Mouse (Mus musculus): ENCODE measurements at regions not wholly inside any gene's neighbourhood (a gene's known extent, or its start where the extent isn't known, plus 50 kb on each side); places are given as distances from the start of the nearest gene placed in this dataset.

DNA sequence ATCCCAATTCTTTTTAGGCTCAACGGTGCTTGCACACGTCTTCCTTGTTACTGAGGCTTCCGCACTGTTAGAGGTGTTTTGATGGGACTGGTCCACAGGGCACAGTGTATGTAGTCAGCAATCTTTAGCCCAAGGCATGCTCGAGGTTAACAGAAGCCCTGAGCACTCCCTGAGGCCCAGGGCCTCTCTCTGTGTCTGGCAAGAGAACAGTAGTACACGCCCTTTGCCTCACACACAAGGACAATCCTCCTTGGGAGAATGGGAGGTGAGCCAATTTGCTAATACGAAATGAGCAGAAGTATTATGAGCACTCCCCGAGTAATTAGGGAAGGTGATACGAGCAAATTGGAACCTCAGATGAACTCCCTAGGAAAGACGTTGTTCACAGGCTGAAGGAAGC lies 136.5 kb upstream of the Arglu1 start:
- peak in 1 of 2 experiments; percentile 41 for DNase-seq

GRCm38 (mm10) chr8:8824886-8825285 lies 134.6 kb upstream of the Arglu1 start:
- peak in 1 of 2 experiments; percentile 41 for DNase-seq

DNA sequence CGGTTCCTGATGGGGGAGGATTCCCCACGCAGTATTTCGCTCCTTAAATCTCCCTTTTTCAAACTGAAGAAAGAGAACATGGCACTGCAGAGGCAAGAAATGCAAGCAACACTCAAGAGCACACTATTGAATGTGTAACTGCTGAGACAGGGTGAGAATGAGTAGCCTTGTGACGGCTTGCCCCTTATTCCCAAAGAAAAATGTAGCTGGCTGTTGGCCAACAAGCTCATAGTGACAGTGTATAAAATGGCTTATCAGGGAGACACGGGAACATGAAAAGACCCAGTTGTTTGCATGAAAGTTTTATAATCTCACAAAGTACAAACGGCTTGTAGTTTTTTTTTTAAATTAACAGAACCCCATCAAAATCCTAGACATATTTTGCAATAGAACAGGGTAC lies 130.8 kb upstream of the Arglu1 start:
- DNase-seq: no peak

DNA sequence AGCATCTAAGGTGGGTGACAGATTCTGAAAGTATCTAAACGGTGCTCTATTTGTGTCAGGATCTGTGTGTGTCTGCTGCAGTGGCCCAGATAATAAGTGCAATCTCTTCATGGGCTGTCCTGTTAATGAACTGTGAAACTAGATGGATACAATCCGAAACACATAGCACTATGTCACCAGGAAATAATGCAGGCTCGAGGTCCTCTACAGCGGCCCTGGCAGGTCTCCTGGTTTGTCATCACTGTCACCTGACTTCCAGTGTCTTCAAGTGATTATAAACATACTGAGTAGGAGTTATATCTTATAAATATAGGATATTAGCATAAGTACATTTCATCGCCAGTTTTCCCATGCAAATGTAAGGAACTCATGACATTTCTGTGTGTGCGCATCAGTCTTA lies 130.3 kb upstream of the Arglu1 start:
- no peak for DNase-seq

DNA sequence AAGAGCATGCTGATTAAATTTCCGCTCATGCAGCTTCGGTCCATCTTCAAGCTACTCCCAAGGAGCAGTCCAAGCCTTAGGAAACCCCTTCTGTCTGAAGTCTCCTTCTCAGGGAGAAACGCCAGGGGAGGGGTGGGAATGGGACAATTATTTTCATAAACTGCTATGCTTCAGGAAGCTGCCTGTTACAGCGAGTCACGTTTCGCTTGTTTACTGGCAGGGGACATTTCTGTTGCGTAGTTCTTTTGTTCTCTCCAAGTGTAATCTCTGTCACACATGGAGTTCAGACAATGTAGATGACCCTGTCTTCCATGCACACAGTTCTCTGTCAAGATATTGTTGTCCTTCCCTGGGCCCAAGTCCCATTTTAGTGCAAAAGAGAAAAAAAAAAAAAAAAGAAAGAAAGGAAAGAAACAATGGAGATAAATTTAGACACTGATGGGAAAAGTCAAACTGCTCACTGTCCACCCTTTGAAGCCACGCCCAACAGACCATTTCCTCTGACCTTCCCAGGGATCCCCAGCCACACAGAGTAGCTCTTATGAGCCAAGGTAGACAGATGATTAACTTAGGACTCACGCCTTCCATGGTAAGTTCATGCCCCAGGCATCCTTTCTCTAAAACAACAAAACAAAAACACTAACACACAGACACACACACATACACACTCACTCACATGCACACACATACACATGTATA lies 129.1 kb upstream of the Arglu1 start:
- DNase-seq: peak; percentile 58 to 79

- DNase-seq: no peak
These were observed 122.5 kb upstream of the Arglu1 start for GRCm38 (mm10) chr8:8812807-8813167.

DNA sequence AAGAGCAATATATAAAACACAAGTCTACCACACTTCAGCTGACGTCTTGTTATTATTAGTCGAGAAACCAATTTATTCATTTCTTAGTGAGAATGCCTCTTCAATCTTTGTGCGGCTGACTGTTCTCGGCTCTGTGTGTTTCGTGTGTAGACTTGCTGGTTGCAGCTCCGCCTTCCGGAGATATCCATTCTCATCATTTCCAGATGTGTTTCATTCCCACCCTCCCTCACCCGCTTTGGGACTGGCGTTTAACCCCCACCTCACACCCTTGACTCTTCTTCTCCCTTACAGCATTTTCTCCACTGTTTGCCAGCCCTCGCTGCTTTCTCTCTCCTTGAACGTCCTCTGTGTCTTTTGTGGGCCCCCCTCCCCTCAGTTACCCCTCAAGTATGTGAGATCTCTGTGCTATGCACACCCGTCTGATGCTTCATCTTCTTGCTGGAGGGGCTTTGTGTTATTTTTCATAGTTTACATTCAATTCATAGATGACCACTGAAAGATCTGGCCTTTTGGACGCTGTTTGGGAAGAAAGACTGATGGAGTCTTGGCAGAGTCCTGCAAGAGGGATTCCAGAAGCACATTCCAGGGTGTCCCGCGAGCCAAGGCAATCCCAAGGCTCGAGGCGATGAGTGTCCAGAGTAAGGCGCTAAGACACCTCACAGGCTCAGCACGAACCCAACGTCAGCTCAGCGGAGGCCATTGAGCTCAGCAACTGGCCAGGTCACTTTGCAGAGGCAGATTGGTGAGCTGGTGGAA lies 121.9 kb upstream of the Arglu1 start:
- peak in 1 of 2 experiments; percentile 28 for DNase-seq

DNA sequence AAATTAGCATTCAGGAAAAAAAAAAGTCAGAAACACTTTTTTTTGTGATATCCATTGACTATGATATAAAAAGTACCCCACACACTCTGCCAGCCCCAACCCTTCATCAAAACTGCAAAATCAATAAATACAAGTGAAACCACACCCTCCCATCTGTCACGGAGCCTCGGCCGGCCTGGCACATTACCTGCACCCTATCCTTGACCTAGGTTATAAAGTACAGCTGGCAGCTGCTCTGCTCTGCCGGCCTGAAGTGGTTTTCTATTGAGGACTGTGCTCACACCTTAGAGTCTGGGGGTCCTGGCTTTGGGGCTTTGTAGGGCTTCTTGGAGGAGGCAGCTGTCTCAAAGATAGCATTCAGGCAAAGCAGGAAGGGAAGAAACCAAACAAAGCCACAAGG lies 120.6 kb upstream of the Arglu1 start:
- peak; percentile 29 to 48 for DNase-seq

GRCm38 (mm10) chr8:8809835-8810439 lies 119.6 kb upstream of the Arglu1 start:
- DNase-seq: peak; percentile 23 to 53

DNA sequence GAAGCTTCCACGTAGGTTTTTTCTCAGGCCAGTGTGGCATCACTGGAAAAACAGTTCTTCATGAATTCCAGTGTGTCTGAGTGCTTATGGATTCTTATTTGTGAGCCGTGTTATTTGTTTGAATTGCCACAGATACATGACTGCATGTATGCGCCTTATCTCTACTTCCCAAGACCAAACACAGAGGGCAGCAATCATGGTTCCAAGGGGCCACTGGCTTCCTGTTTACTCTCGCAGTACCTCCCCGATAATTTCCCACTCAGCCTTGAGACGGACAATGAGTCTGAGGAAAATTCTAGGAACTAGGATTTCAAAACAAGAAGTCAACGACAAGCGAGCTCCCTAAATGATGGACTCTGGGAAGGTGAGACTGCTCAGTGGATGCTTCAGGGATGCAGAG lies 119.0 kb upstream of the Arglu1 start:
- no peak for DNase-seq

DNA sequence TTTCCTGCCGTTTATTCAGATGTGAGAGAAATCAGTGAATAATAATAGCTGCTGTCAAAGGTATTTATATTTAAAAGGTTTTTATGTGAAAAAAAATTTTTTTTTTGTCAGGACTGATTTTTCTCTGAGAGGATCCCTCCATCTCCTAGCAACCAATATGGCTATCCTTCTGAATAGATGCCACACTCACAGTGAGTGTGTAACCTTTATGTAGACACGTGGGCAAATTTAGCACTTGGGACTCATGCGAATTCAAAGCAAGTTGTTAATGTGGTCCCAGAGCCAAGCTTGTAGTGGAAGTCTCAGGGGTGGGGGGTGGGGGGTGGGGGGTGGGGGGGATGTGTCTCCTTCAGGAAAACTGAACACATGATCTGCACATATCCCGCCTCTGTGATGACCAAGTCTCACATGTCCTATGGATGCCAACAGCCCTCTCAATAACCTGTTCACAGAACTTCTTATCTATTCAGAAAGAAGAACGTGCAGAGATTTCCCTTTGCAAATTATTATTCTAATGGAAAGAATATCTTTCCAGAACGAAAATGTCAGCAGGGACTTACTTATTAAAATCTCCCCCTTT lies 112.5 kb upstream of the Arglu1 start:
- DNase-seq: no peak

DNA sequence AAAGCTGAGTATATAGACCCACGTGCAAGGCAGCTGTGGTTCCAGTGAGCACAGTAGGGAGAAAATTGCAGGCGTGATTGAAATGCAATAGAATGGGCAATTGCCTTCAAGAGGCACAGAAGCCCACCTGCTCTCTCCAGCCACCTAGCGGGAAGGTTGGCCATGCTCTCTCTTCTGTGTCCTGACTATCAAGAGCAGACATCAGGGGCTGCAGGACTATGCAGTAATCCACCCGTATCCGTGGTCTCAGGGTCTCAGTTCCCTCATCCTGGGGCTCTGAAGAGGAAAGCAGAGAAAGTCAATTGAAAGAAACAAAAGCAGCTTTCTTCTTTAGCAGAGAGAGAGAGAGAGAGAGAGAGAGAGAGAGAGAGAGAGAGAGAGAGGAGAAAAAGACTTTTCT lies 112.0 kb upstream of the Arglu1 start:
- no peak for DNase-seq

DNA sequence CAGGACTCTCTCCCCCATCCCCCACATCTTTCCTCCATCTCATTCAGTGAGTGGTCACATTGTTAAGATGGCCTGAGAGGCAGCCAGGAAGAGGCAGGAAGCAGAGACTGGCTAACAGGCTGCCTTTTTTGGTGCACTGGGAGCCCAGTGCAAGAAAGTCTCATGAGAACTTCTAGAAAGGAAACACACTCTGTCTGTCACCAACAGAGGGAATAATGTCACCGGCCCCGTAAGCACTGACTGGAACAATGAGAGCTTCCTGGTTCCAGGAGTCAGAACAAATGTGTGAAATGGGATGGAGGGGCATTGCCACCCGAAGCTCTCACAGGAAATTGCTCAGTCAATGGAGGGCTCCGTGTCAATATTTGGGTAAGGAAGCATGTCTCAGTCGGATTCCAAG lies 111.3 kb upstream of the Arglu1 start:
- no peak for DNase-seq

GRCm38 (mm10) chr8:8797521-8797920 lies 107.2 kb upstream of the Arglu1 start:
- peak in 1 of 2 experiments; percentile 38 for DNase-seq

DNA sequence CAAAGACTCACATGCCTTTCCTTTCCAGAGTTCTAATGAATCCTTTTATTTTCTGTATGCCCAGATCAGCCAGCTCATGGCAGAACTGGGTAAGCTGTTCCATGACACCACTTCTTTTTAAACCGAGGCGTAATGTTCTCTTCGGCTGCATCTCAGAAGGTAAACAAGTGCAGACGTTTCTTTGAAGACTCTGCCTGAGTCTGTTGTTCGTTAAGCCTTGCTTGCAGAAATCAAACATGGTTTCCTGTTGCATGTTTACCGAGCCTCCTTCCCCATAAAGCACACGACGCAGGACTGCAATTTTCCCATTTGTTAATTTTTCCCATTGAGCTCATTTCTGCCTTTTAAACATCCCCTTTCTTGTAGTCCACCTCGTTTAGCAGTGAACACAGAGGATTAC lies 106.6 kb upstream of the Arglu1 start:
- no peak for DNase-seq

- no peak for DNase-seq
These were observed 104.4 kb upstream of the Arglu1 start for GRCm38 (mm10) chr8:8794711-8795110.

GRCm38 (mm10) chr8:8779931-8780330 lies 89.6 kb upstream of the Arglu1 start:
- DNase-seq: no peak

DNA sequence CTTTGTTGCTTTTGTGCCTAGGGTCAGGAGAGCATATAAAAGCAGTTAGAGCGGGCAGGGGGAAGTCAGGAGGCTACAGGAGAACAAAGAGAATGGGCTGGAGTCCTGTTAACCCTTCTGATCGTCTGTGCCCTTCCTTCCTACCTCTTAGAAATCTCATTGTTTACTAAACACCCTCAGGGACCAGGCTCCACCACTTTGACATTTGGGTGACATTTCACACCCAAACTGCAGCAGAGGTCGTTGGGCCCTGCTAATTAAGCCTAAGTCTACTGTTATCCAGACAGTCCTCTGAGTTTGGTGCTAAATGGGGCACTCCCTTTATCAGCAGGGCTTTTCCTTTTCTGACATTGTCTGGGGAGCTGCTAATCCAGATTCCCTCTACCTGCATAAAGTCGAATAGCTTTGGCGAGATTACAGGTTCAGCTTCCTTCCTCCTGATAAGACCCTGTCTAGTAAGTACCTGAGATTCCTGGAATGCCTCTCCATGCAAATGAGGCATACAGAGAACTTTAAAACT lies 84.2 kb upstream of the Arglu1 start:
- DNase-seq: no peak

DNA sequence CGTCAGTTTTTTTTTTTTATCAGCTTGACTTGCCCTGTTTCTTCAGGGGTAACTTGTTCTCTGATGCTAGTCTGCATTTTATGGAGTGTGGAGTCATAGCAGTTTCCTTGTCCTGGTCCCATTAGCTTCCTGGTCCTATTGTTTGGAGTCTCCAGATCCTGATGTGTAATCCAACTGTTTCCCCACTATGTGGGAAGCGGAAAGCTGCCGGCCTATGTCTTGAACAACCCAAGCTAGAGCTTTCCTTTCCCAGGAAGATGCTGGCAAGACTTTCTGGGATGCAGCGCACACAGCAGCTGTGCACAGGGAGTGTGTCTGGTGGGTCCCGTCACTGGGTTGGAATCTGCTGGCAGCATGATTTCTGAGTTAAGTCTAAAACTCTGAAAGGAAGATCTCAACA lies 82.1 kb upstream of the Arglu1 start:
- no peak for DNase-seq

DNA sequence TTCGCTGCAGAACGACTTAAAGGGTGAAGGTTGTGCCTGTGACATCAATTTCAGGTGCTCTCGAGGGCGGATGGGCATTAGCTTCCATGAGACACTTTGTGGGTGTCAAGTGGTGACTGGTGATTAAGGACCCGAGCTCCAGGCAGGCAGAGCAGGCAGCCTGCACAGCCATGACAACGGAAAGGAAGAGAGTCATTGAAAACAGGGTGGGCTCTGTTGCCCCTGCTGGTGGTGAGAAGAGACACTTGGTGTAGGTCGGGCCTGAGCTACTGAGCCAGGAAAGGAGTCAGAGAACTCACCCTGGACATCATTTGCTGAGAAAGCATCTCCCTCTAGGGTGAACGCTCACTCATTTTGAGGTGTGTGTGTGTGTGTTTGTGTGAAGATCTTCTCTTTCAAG lies 80.1 kb upstream of the Arglu1 start:
- no peak for DNase-seq

DNA sequence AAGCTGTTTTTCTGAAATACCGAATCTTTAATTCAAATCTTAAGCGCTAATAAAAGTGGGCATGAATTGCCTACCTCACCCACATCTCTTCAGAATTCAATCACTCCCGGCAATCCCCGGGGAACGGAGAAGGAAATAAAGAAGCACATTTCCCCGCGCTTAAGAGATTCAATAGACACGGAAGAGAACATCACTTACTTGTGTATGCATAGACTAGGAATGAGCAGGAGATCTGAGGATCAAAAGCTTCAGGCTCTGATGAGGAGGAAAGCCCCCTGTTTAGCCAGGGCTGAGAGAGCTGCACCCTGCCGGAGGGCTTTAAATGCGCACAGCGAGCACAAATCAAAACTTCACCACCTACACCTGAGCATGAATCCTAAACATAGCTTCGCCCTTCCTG lies 72.0 kb upstream of the Arglu1 start:
- DNase-seq: no peak

- no peak for DNase-seq
These were observed 68.0 kb upstream of the Arglu1 start for GRCm38 (mm10) chr8:8758283-8758682.

DNA sequence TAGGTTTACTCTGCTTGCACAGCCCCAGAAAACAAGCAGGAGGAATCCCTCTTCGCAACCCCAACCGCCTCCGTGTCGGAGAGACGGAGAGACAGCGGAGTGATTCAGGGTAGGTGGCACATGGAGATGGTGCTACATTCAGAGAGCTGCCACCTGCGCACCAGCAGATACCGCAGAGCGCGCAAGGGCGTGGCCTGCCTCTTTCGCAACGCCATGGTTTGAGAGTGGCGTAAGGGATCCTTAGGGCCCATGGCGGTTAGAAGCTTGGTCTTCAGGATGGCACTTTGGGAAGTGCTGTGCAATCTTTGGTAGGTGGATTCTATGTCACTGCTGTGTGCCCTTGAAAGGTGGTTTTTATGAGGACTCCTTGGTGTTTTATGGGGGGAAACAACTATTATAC lies 60.9 kb upstream of the Arglu1 start:
- no peak for DNase-seq

DNA sequence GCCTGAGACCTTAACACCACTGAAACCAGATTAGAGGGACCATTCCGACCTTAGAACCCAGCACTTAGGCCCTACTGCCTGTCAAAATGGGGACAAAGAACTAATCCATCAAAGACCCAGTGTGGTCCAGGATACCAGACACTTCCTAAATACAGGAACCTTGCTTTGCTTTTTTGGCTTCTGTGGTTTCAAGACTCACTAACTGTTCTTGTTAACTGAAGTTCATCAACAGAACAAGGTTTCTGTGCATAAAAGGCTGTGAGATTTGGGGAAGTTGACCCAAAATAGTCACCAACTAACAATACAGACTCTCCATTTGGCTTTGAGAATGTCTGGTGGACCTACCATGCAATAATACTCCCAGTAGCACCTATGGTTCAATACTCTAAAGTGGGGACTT lies 56.4 kb upstream of the Arglu1 start:
- DNase-seq: no peak

Measured in kidney, postnatal 25 days (tissue).